Mouse (Mus musculus): ENCODE results near the gene Sox10. TPM values are rescaled to one million over a fixed set of nuclear protein-coding genes. Genes with fewer than 3 reads are reported as not detected.

Sox10 gene
- polyA plus RNA-seq (2014; fragmentation: Illumina TruSeq; extraction: RNeasy Lipid Tissue Mini Kit (QIAGEN cat#74804); ENCODE audit: low read depth, low replicate concordance): 0.63 TPM

GRCm38 (mm10) chr15:79165140-79165539 lies at the start of gene Sox10:
Sox10 (minus strand) TSS chr15:79165240.

GRCm38 (mm10) chr15:79140866-79141565 lies 24.0 kb downstream of the Sox10 start, which contains the start of the genes Polr2f and 1700088E04Rik:
Polr2f (plus strand) TSS chr15:79141009.
1700088E04Rik (minus strand) TSS chr15:79141253.

DNA sequence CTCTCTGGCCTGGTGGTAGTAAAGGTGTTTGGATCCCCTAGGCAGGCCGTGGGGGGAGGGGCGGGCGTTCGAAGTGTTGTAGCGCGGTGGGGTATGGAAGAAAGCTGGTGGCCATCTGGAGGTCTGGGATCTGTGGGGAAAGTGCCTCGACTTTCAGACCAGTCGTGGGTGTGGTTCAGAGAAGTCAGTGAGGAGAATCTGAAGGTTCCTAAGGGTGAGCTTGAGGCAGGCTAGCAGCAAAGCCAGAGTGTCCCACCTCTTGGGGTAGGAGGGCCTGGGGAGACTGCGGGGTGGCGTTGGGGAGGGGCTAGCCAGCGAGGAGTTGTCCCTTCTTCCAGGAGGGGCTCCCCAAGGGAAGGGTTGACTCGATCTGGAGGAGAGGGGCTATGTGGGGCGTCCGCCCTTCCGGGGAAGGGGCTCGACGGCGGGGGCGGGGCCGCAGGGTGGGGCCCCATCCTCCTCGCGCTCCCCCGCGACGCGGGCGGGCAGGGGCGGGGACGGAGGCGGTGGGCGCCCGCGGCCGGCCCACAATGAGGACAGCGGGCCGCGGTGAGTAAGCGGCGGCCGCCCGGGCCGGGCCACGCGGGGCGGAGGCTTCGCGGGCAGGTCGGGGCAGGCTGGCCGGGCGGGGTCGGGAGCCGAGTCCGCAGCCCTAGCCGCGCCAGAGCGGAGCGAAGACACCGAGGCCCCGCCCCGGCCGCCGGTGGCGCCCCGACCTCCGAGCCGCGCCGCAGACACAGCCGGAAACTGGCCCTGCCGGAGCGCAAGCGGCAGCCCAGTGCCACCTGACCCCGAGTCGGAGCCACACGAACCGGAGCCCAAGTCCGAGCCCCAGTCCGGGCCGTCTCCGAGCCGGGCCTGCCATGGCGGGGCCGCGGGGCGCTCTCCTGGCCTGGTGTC lies 56.4 kb downstream of the Sox10 start, which contains the start of gene Micall1:
Micall1 (plus strand) TSS at position 478 of the 900 bp plus-strand sequence.

Other genes starting within 250 kb of the Sox10 start
- 1,028 TPM for gene Lgals1, start 238.5 kb downstream of the Sox10 start, polyA plus RNA-seq (2014; fragmentation: Illumina TruSeq; extraction: RNeasy Lipid Tissue Mini Kit (QIAGEN cat#74804); ENCODE audit: low read depth, low replicate concordance)
- 33.5 TPM for gene Nol12, start 230.3 kb downstream of the Sox10 start, polyA plus RNA-seq (2014; fragmentation: Illumina TruSeq; extraction: RNeasy Lipid Tissue Mini Kit (QIAGEN cat#74804); ENCODE audit: low read depth, low replicate concordance)
- 45.1 TPM for gene Triobp, start 217.5 kb downstream of the Sox10 start, polyA plus RNA-seq (2014; fragmentation: Illumina TruSeq; extraction: RNeasy Lipid Tissue Mini Kit (QIAGEN cat#74804); ENCODE audit: low read depth, low replicate concordance)
- gene H1f0, start 136.8 kb downstream of the Sox10 start, polyA plus RNA-seq (2014; fragmentation: Illumina TruSeq; extraction: RNeasy Lipid Tissue Mini Kit (QIAGEN cat#74804); ENCODE audit: low read depth, low replicate concordance): 112 TPM
- 0.98 TPM for gene Galr3, start 123.4 kb downstream of the Sox10 start, polyA plus RNA-seq (2014; fragmentation: Illumina TruSeq; extraction: RNeasy Lipid Tissue Mini Kit (QIAGEN cat#74804); ENCODE audit: low read depth, low replicate concordance)
- 36.9 TPM for gene Ankrd54, start 102.3 kb downstream of the Sox10 start, polyA plus RNA-seq (2014; fragmentation: Illumina TruSeq; extraction: RNeasy Lipid Tissue Mini Kit (QIAGEN cat#74804); ENCODE audit: low read depth, low replicate concordance)
- 142 TPM for gene Eif3l, start 90.1 kb downstream of the Sox10 start, polyA plus RNA-seq (2014; fragmentation: Illumina TruSeq; extraction: RNeasy Lipid Tissue Mini Kit (QIAGEN cat#74804); ENCODE audit: low read depth, low replicate concordance)
- 29.7 TPM for gene Micall1, start 56.3 kb downstream of the Sox10 start, polyA plus RNA-seq (2014; fragmentation: Illumina TruSeq; extraction: RNeasy Lipid Tissue Mini Kit (QIAGEN cat#74804); ENCODE audit: low read depth, low replicate concordance)
- 84.6 TPM for gene Polr2f, start 24.2 kb downstream of the Sox10 start, polyA plus RNA-seq (2014; fragmentation: Illumina TruSeq; extraction: RNeasy Lipid Tissue Mini Kit (QIAGEN cat#74804); ENCODE audit: low read depth, low replicate concordance)
- gene 1700088E04Rik, start 24.0 kb downstream of the Sox10 start, polyA plus RNA-seq (2014; fragmentation: Illumina TruSeq; extraction: RNeasy Lipid Tissue Mini Kit (QIAGEN cat#74804); ENCODE audit: low read depth, low replicate concordance): 22.1 TPM
- gene Pick1, start 63.9 kb upstream of the Sox10 start, polyA plus RNA-seq (2014; fragmentation: Illumina TruSeq; extraction: RNeasy Lipid Tissue Mini Kit (QIAGEN cat#74804); ENCODE audit: low read depth, low replicate concordance): 33.1 TPM
- 0.60 TPM for gene Gm49486, start 64.2 kb upstream of the Sox10 start, polyA plus RNA-seq (2014; fragmentation: Illumina TruSeq; extraction: RNeasy Lipid Tissue Mini Kit (QIAGEN cat#74804); ENCODE audit: low read depth, low replicate concordance)
- 0.17 TPM for gene Slc16a8, start 89.5 kb upstream of the Sox10 start, polyA plus RNA-seq (2014; fragmentation: Illumina TruSeq; extraction: RNeasy Lipid Tissue Mini Kit (QIAGEN cat#74804); ENCODE audit: low read depth, low replicate concordance)
- 0.94 TPM for gene Baiap2l2, start 120.3 kb upstream of the Sox10 start, polyA plus RNA-seq (2014; fragmentation: Illumina TruSeq; extraction: RNeasy Lipid Tissue Mini Kit (QIAGEN cat#74804); ENCODE audit: low read depth, low replicate concordance)
- gene Pla2g6, start 163.2 kb upstream of the Sox10 start, polyA plus RNA-seq (2014; fragmentation: Illumina TruSeq; extraction: RNeasy Lipid Tissue Mini Kit (QIAGEN cat#74804); ENCODE audit: low read depth, low replicate concordance): 25.6 TPM
- 4.3 TPM for gene Maff, start 181.4 kb upstream of the Sox10 start, polyA plus RNA-seq (2014; fragmentation: Illumina TruSeq; extraction: RNeasy Lipid Tissue Mini Kit (QIAGEN cat#74804); ENCODE audit: low read depth, low replicate concordance)
- 45.4 TPM for gene Tmem184b, start 238.3 kb upstream of the Sox10 start, polyA plus RNA-seq (2014; fragmentation: Illumina TruSeq; extraction: RNeasy Lipid Tissue Mini Kit (QIAGEN cat#74804); ENCODE audit: low read depth, low replicate concordance)